13 mouse cellular contexts compared by ENCODE assay signal in genomic region chr8:120937474-120937873, GRCm38 (mm10).
DNase-seq lines count a peak whose midpoint lies in the region; ATAC-seq lines count a peak whose summit lies in the region.
"Had no signal": no experiment of that assay in that cellular context is flagged by ENCODE, and none has a peak within 500 bp of the region (broad histone marks: within the 10 kb centered on the region; RNA-seq: fewer than 3 reads in every experiment).

No protein-coding gene starts in this region.

- H3K27ac ChIP-seq in neural tube, embryonic 15.5 days (replicated peaks), result no peak overlapping the region
- H3K27ac ChIP-seq in liver, embryonic 16.5 days (ENCODE audit: low read length), result no peak overlapping the region
- H3K27ac ChIP-seq: limb, embryonic 13.5 days had no signal

- H3K4me1 ChIP-seq in neural tube, embryonic 15.5 days, result 0 out of 2 replicates have a peak, but pooled peaks cover 6% of the 10 kb centered on the region
- no peaks in the 10 kb centered on the region; the same call in 1 of the 2 replicates for H3K4me1 ChIP-seq in liver, embryonic 16.5 days (ENCODE audit: control insufficient read depth, low read depth, low read length)

- no peak overlapping the region for H3K4me2 ChIP-seq in neural tube, embryonic 15.5 days
- no peak overlapping the region for H3K4me2 ChIP-seq in liver, embryonic 16.5 days (ENCODE audit: low read depth, low read length)
- H3K4me2 ChIP-seq: limb, embryonic 13.5 days had no signal

- peaks cover 34% of the 10 kb centered on the region for H3K27me3 ChIP-seq in neural tube, embryonic 15.5 days (replicated peaks)
- no peaks in the 10 kb centered on the region for H3K27me3 ChIP-seq in liver, embryonic 16.5 days (ENCODE audit: control insufficient read depth, insufficient read depth, low read depth, low read length)

- 48% methylated on average over 9 of the region's 9 CpGs for WGBS in neural tube, embryonic 15.5 days
- 46% methylated on average over 7 of the region's 9 CpGs for WGBS in liver, embryonic 16.5 days (ENCODE audit: insufficient replicate concordance)

- H3K9ac ChIP-seq in neural tube, embryonic 15.5 days (replicated peaks), result no peak overlapping the region
- no peak overlapping the region for H3K9ac ChIP-seq in liver, embryonic 16.5 days (ENCODE audit: low read depth, low read length)
- H3K9ac ChIP-seq: limb, embryonic 13.5 days had no signal

- no peaks in the 10 kb centered on the region for H3K9me3 ChIP-seq in neural tube, embryonic 15.5 days (replicated peaks)
- no peaks in the 10 kb centered on the region for H3K9me3 ChIP-seq in liver, embryonic 16.5 days (replicated peaks; ENCODE audit: control insufficient read depth, low read length)
- H3K9me3 ChIP-seq: limb, embryonic 13.5 days had no signal

- no peaks in the 10 kb centered on the region for H3K36me3 ChIP-seq in neural tube, embryonic 15.5 days
- no peaks in the 10 kb centered on the region for H3K36me3 ChIP-seq in liver, embryonic 16.5 days (ENCODE audit: control insufficient read depth, insufficient read depth)
- H3K36me3 ChIP-seq: limb, embryonic 13.5 days had no signal

- no peak overlapping the region for H3K4me3 ChIP-seq in neural tube, embryonic 15.5 days (replicated peaks)
- no peak overlapping the region for H3K4me3 ChIP-seq in liver, embryonic 16.5 days (ENCODE audit: low read depth, low read length)
- H3K4me3 ChIP-seq: erythroblast, embryonic 14.5 days; limb, embryonic 13.5 days had no signal

- no peak for ATAC-seq in neural tube, embryonic 15.5 days (ENCODE audit: low FRiP score)
- peak; percentile 43; the same call in 1 of the 2 replicates for ATAC-seq in liver, embryonic 16.5 days (ENCODE audit: low read depth)

- peak; percentile 47 for DNase-seq in kidney, postnatal 10 days
- no peak for DNase-seq in kidney, postnatal 36 days
- DNase-seq in neural tube, embryonic 10.5 days (ENCODE audit: extremely low spot score, low spot score), result peak; percentile 55
- DNase-seq in layer of hippocampus, postnatal 14 days (ENCODE audit: low spot score in 2 of 2), result no peak
- DNase-seq in right cerebral cortex, adult 2 months (ENCODE audit: low spot score in 2 of 2), result no peak
- DNase-seq: cerebellum, adult 11-12 months; gastrocnemius, postnatal 36 days; kidney, adult 8-10 months; layer of hippocampus, postnatal 36 days had no signal

Comparison
In these comparisons a context has a peak if more than half of its experiments do, and no peak if none do; other contexts are left out.
1. DNase-seq: peak in kidney, postnatal 10 days (single experiment) and neural tube, embryonic 10.5 days (single experiment); none in kidney, postnatal 36 days (0 of 2), layer of hippocampus, postnatal 14 days (0 of 2) and right cerebral cortex, adult 2 months (0 of 2).